Comparison of ENCODE assay signal across 17 mouse cellular contexts in the genomic region with DNA sequence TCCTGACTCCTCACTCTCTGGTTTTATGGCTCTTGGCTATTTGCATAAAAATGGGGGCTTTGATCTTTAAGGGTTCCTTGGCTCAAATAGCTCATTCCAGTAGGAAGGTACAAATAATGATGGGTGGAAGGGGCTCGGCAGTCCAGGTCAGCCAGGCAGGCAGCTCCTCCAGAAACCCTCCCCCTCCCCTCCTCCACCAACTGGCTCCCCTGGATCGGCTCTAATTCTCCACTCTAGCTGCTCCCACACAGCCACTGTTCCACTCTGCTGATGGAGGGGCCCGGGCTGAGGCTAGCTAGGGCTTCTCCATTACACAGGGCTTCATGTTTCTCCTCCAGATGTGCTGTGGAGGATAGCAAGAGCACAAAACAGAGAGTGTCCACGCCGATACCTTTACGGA.
DNase-seq lines count a peak whose midpoint lies in the region; ATAC-seq and TF ChIP-seq lines count a peak whose summit lies in the region.
"Had no signal": no experiment of that assay in that cellular context is flagged by ENCODE, and none has a peak within 500 bp of the region (broad histone marks: within the 10 kb centered on the region; RNA-seq: fewer than 3 reads in every experiment).

No protein-coding gene starts in this region.

- H3K4me1 ChIP-seq in forebrain, embryonic 10.5 days = peaks cover 42% of the 10 kb centered on the region
- H3K4me1 ChIP-seq in forebrain, postnatal 0 days (ENCODE audit: insufficient read depth) = 0 out of 2 replicates have a peak, but pooled peaks cover 5% of the 10 kb centered on the region
- peaks cover 16% of the 10 kb centered on the region for H3K4me1 ChIP-seq in kidney, embryonic 14.5 days (ENCODE audit: control insufficient read depth, insufficient read depth, low read length)
- peaks cover 13% of the 10 kb centered on the region for H3K4me1 ChIP-seq in midbrain, embryonic 15.5 days
- peaks cover 14% of the 10 kb centered on the region for H3K4me1 ChIP-seq in midbrain, embryonic 13.5 days (replicated peaks)
- peaks cover 34% of the 10 kb centered on the region for H3K4me1 ChIP-seq in neural tube, embryonic 15.5 days
- no peaks in the 10 kb centered on the region for H3K4me1 ChIP-seq in liver, embryonic 11.5 days (replicated peaks; ENCODE audit: control insufficient read depth, insufficient read depth, low read length)
- H3K4me1 ChIP-seq: liver, embryonic 12.5 days had no signal

- no peak overlapping the region for H3K4me3 ChIP-seq in forebrain, embryonic 10.5 days
- no peak overlapping the region for H3K4me3 ChIP-seq in forebrain, postnatal 0 days (ENCODE audit: low read depth, low read length)
- H3K4me3 ChIP-seq in kidney, embryonic 14.5 days (ENCODE audit: low read length) = no peak overlapping the region
- H3K4me3 ChIP-seq in midbrain, embryonic 15.5 days = no peak overlapping the region
- H3K4me3 ChIP-seq in midbrain, embryonic 13.5 days (replicated peaks) = no peak overlapping the region
- no peak overlapping the region for H3K4me3 ChIP-seq in neural tube, embryonic 15.5 days (replicated peaks)
- no peak overlapping the region for H3K4me3 ChIP-seq in liver, embryonic 11.5 days (ENCODE audit: low read depth, low read length)
- H3K4me3 ChIP-seq: embryonic facial prominence, embryonic 15.5 days; liver, embryonic 12.5 days; lung, embryonic 15.5 days had no signal

- peaks cover 3% of the 10 kb centered on the region; the same call in 1 of the 2 replicates for H3K27me3 ChIP-seq in forebrain, embryonic 10.5 days (ENCODE audit: poor library complexity, severe bottlenecking)
- H3K27me3 ChIP-seq in forebrain, postnatal 0 days (ENCODE audit: insufficient read depth, low read length) = no peaks in the 10 kb centered on the region
- no peaks in the 10 kb centered on the region for H3K27me3 ChIP-seq in kidney, embryonic 14.5 days (ENCODE audit: control insufficient read depth, insufficient read depth, low read length)
- no peaks in the 10 kb centered on the region for H3K27me3 ChIP-seq in midbrain, embryonic 15.5 days (replicated peaks)
- no peaks in the 10 kb centered on the region for H3K27me3 ChIP-seq in midbrain, embryonic 13.5 days
- H3K27me3 ChIP-seq in neural tube, embryonic 15.5 days (replicated peaks) = no peaks in the 10 kb centered on the region
- no peaks in the 10 kb centered on the region for H3K27me3 ChIP-seq in liver, embryonic 11.5 days (replicated peaks; ENCODE audit: control insufficient read depth, insufficient read depth, low read length)
- H3K27me3 ChIP-seq: embryonic facial prominence, embryonic 15.5 days; liver, embryonic 12.5 days; lung, embryonic 15.5 days had no signal

- WGBS in forebrain, embryonic 10.5 days = 70% methylated on average over 6 of the region's 6 CpGs
- WGBS in forebrain, postnatal 0 days = 53% methylated on average over 6 of the region's 6 CpGs
- 22% methylated on average over 6 of the region's 6 CpGs for WGBS in kidney, embryonic 14.5 days
- WGBS in midbrain, embryonic 15.5 days = 49% methylated on average over 6 of the region's 6 CpGs
- 60% methylated on average over 6 of the region's 6 CpGs for WGBS in midbrain, embryonic 13.5 days
- WGBS in neural tube, embryonic 15.5 days = 37% methylated on average over 6 of the region's 6 CpGs
- WGBS in liver, embryonic 11.5 days = 70% methylated on average over 6 of the region's 6 CpGs

- no peak for DNase-seq in forebrain, embryonic 10.5 days (ENCODE audit: extremely low spot score, low spot score)
- no peak for DNase-seq in forebrain, postnatal 0 days
- no peak for DNase-seq in kidney, adult 18-20 months
- DNase-seq in liver, embryonic 11.5 days (ENCODE audit: low spot score) = no peak
- DNase-seq: cerebellum, adult 2 months; gastrocnemius, postnatal 10 days; heart, postnatal 10 days; right cerebral cortex, postnatal 25 days; thymus, postnatal 36 days had no signal

- no peak overlapping the region for H3K4me2 ChIP-seq in forebrain, postnatal 0 days (ENCODE audit: low read depth)
- peak overlapping the region; percentile 19; the same call in 1 of the 2 replicates for H3K4me2 ChIP-seq in kidney, embryonic 14.5 days (replicated peaks; ENCODE audit: low read depth, low read length)
- H3K4me2 ChIP-seq in midbrain, embryonic 15.5 days = no peak overlapping the region
- no peak overlapping the region for H3K4me2 ChIP-seq in midbrain, embryonic 13.5 days (replicated peaks)
- no peak overlapping the region for H3K4me2 ChIP-seq in neural tube, embryonic 15.5 days
- no peak overlapping the region for H3K4me2 ChIP-seq in liver, embryonic 11.5 days
- H3K4me2 ChIP-seq: embryonic facial prominence, embryonic 15.5 days; liver, embryonic 12.5 days; lung, embryonic 15.5 days had no signal

- H3K9me3 ChIP-seq in forebrain, embryonic 10.5 days = no peaks in the 10 kb centered on the region
- H3K9me3 ChIP-seq in forebrain, postnatal 0 days (ENCODE audit: low read length) = no peaks in the 10 kb centered on the region
- no peaks in the 10 kb centered on the region for H3K9me3 ChIP-seq in kidney, embryonic 14.5 days (ENCODE audit: control insufficient read depth, low read length)
- no peaks in the 10 kb centered on the region for H3K9me3 ChIP-seq in midbrain, embryonic 15.5 days
- H3K9me3 ChIP-seq in midbrain, embryonic 13.5 days = no peaks in the 10 kb centered on the region
- no peaks in the 10 kb centered on the region for H3K9me3 ChIP-seq in neural tube, embryonic 15.5 days (replicated peaks)
- no peaks in the 10 kb centered on the region for H3K9me3 ChIP-seq in liver, embryonic 11.5 days (ENCODE audit: control insufficient read depth, low read length)
- H3K9me3 ChIP-seq: embryonic facial prominence, embryonic 15.5 days; liver, embryonic 12.5 days; lung, embryonic 15.5 days had no signal

- peak overlapping the region; percentile 48; the same call in 1 of the 2 replicates for H3K27ac ChIP-seq in forebrain, embryonic 10.5 days
- no peak overlapping the region for H3K27ac ChIP-seq in forebrain, postnatal 0 days (ENCODE audit: low read depth, low read length)
- H3K27ac ChIP-seq in kidney, embryonic 14.5 days (ENCODE audit: low read depth, low read length) = peak overlapping the region; percentile 76
- H3K27ac ChIP-seq in midbrain, embryonic 15.5 days = peak overlapping the region; percentile 51; the same call in 1 of the 2 replicates
- H3K27ac ChIP-seq in midbrain, embryonic 13.5 days = no peak overlapping the region
- peak overlapping the region; percentile 49; the same call in 1 of the 2 replicates for H3K27ac ChIP-seq in neural tube, embryonic 15.5 days (replicated peaks)
- H3K27ac ChIP-seq in liver, embryonic 11.5 days (ENCODE audit: low read depth, low read length) = no peak overlapping the region
- H3K27ac ChIP-seq: embryonic facial prominence, embryonic 15.5 days; liver, embryonic 12.5 days; lung, embryonic 15.5 days had no signal

- H3K36me3 ChIP-seq in forebrain, embryonic 10.5 days (replicated peaks) = no peaks in the 10 kb centered on the region
- no peaks in the 10 kb centered on the region for H3K36me3 ChIP-seq in forebrain, postnatal 0 days (ENCODE audit: insufficient read depth)
- H3K36me3 ChIP-seq in kidney, embryonic 14.5 days (ENCODE audit: control insufficient read depth, insufficient read depth, low read length) = no peaks in the 10 kb centered on the region
- H3K36me3 ChIP-seq in midbrain, embryonic 15.5 days (replicated peaks) = no peaks in the 10 kb centered on the region
- H3K36me3 ChIP-seq in midbrain, embryonic 13.5 days = no peaks in the 10 kb centered on the region
- no peaks in the 10 kb centered on the region for H3K36me3 ChIP-seq in neural tube, embryonic 15.5 days
- H3K36me3 ChIP-seq in liver, embryonic 11.5 days (ENCODE audit: control insufficient read depth, insufficient read depth, low read length) = no peaks in the 10 kb centered on the region
- H3K36me3 ChIP-seq: embryonic facial prominence, embryonic 15.5 days; liver, embryonic 12.5 days; lung, embryonic 15.5 days had no signal

- no peak for ATAC-seq in forebrain, postnatal 0 days
- ATAC-seq in kidney, embryonic 14.5 days (ENCODE audit: low FRiP score, low TSS enrichment) = peak; percentile 93
- ATAC-seq in midbrain, embryonic 15.5 days (replicated peaks) = no peak
- ATAC-seq in midbrain, embryonic 13.5 days = no peak
- ATAC-seq in neural tube, embryonic 15.5 days (ENCODE audit: low FRiP score) = peak; percentile 41; the same call in 1 of the 2 replicates
- no peak for ATAC-seq in liver, embryonic 11.5 days (replicated peaks; ENCODE audit: low FRiP score)
- ATAC-seq: intestine, postnatal 0 days; liver, embryonic 12.5 days had no signal

- TF ChIP-seq CTCF in forebrain, postnatal 0 days (IDR thresholded peaks at IDR 0.05; ENCODE audit: low read depth) = no peak

- H3K9ac ChIP-seq in forebrain, postnatal 0 days = no peak overlapping the region
- H3K9ac ChIP-seq in kidney, embryonic 14.5 days (ENCODE audit: low read depth, low read length) = no peak overlapping the region
- no peak overlapping the region for H3K9ac ChIP-seq in midbrain, embryonic 15.5 days
- no peak overlapping the region for H3K9ac ChIP-seq in midbrain, embryonic 13.5 days (replicated peaks)
- H3K9ac ChIP-seq in neural tube, embryonic 15.5 days (replicated peaks) = no peak overlapping the region
- no peak overlapping the region for H3K9ac ChIP-seq in liver, embryonic 11.5 days (ENCODE audit: low read depth, low read length)
- H3K9ac ChIP-seq: embryonic facial prominence, embryonic 15.5 days; liver, embryonic 12.5 days; lung, embryonic 15.5 days had no signal

Comparison
In these comparisons a context has a peak if more than half of its experiments do, and no peak if none do; other contexts are left out.
1. H3K27ac ChIP-seq: peak in forebrain, embryonic 10.5 days (single experiment), kidney, embryonic 14.5 days (single experiment), midbrain, embryonic 15.5 days (single experiment) and neural tube, embryonic 15.5 days (single experiment); none in forebrain, postnatal 0 days (single experiment), midbrain, embryonic 13.5 days (single experiment) and liver, embryonic 11.5 days (single experiment).
2. ATAC-seq: peak in kidney, embryonic 14.5 days (single experiment) and neural tube, embryonic 15.5 days (single experiment); none in forebrain, postnatal 0 days (single experiment), midbrain, embryonic 15.5 days (single experiment), midbrain, embryonic 13.5 days (single experiment) and liver, embryonic 11.5 days (single experiment).